Mouse (Mus musculus) CH12.LX (cell line): ENCODE data around the gene Mettl24. TPM values are rescaled to one million over a fixed set of nuclear protein-coding genes. Genes with fewer than 3 reads are reported as not detected.

ENCODE experiments used
- DNase-seq: peaks from one replicate; pipeline ENCODE4 v3.0.0-alpha.2; 2013; ENCODE audit errors: extremely low read depth
- H3K27ac ChIP-seq: 2 replicates; pipeline ENCODE4 v1.5.1; 2012; ENCODE audit warnings: low read depth, mild to moderate bottlenecking, control low read depth, moderate library complexity; ENCODE audit not compliant: insufficient read depth
- H3K27me3 ChIP-seq: replicated peaks from 2 replicates; pipeline ENCODE3; 2012; ENCODE audit warnings: inconsistent platforms
- H3K36me3 ChIP-seq, 2 experiments: replicated peaks in 1 of 2; 2 replicates each; pipeline versions ENCODE3 to v1.6.1; 2012; ENCODE audit warnings: inconsistent platforms in 1 of 2, low read length in 1 of 2, mild to moderate bottlenecking in 1 of 2, mixed read lengths in 1 of 2, moderate library complexity in 1 of 2; ENCODE audit not compliant: control insufficient read depth in 1 of 2, insufficient read depth in 1 of 2
- H3K4me1 ChIP-seq, 2 experiments: 2 replicates each; pipeline ENCODE4 v1.6.1; 2012; ENCODE audit warnings: inconsistent platforms in 1 of 2, moderate library complexity in 1 of 2; ENCODE audit not compliant: insufficient read depth in 2 of 2, control insufficient read depth in 1 of 2
- H3K4me2 ChIP-seq: 2 replicates; pipeline ENCODE4 v1.6.1; 2012; ENCODE audit warnings: low read depth, mild to moderate bottlenecking, control low read depth; ENCODE audit not compliant: poor library complexity, insufficient read depth, severe bottlenecking
- H3K4me3 ChIP-seq, 3 experiments: fragments of 150-350 bp in 1 of 3; sonication (generic) in 1 of 3; replicated peaks in 1 of 3; 2 replicates each; pipeline versions ENCODE3 to v1.5.1; 2011 to 2012; ENCODE audit warnings: low read depth in 2 of 3, low read length in 2 of 3, mild to moderate bottlenecking in 2 of 3, moderate library complexity in 2 of 3, control low read depth in 1 of 3, improper control_type of control experiment in 1 of 3, inconsistent platforms in 1 of 3, mixed read lengths in 1 of 3; ENCODE audit not compliant: poor library complexity in 1 of 3
- H3K79me2 ChIP-seq: replicated peaks from 2 replicates; pipeline ENCODE4 v1.6.1; 2012; ENCODE audit warnings: mild to moderate bottlenecking, moderate library complexity; ENCODE audit not compliant: control insufficient read depth, poor library complexity, insufficient read depth, severe bottlenecking; ENCODE audit errors: extremely low read depth
- H3K9ac ChIP-seq: 2 replicates; pipeline ENCODE4 v1.6.1; 2012; ENCODE audit warnings: low read depth, mild to moderate bottlenecking, control low read depth, moderate library complexity; ENCODE audit not compliant: insufficient read depth
- H3K9me3 ChIP-seq: replicated peaks from 2 replicates; pipeline ENCODE3; 2012; ENCODE audit warnings: low read length, inconsistent platforms, mixed read lengths
- CHD1 ChIP-seq: IDR thresholded peaks from 2 replicates; pipeline ENCODE4 v1.6.1; 2012; ENCODE audit warnings: low read depth, low read length, improper control_type of control experiment, inconsistent platforms
- CTCF ChIP-seq, 2 experiments: IDR thresholded peaks in 1 of 2; conservative IDR thresholded peaks in 1 of 2; 2 replicates each; pipeline ENCODE4 v1.5.1; 2011 to 2012; ENCODE audit warnings: low read depth in 2 of 2, low read length in 2 of 2, improper control_type of control experiment in 1 of 2, inconsistent platforms in 1 of 2, mild to moderate bottlenecking in 1 of 2, moderate library complexity in 1 of 2
- ELF1 ChIP-seq: IDR thresholded peaks from 2 replicates; pipeline ENCODE4 v1.6.1; 2014; ENCODE audit warnings: low read depth, mild to moderate bottlenecking, inconsistent platforms, low read length, improper control_type of control experiment
- ETS1 ChIP-seq: conservative IDR thresholded peaks from 2 replicates; pipeline ENCODE4 v1.6.1; 2012; ENCODE audit warnings: low read depth, mild to moderate bottlenecking, inconsistent platforms, low read length, improper control_type of control experiment, moderate library complexity
- HCFC1 ChIP-seq: IDR thresholded peaks from 2 replicates; pipeline ENCODE4 v1.6.1; 2012; ENCODE audit warnings: low read depth, mild to moderate bottlenecking, inconsistent platforms, low read length, improper control_type of control experiment
- IRF4 ChIP-seq: IDR thresholded peaks from 2 replicates; pipeline ENCODE4 v1.6.1; 2014; ENCODE audit warnings: low read depth, mild to moderate bottlenecking, inconsistent platforms, low read length, improper control_type of control experiment
- JUND ChIP-seq: conservative IDR thresholded peaks from 2 replicates; pipeline ENCODE4 v1.6.1; 2011; ENCODE audit warnings: low read depth, low read length, improper control_type of control experiment
- KAT2A ChIP-seq: IDR thresholded peaks from 2 replicates; pipeline ENCODE4 v1.6.1; 2012; ENCODE audit warnings: low read length, improper control_type of control experiment, inconsistent platforms; ENCODE audit not compliant: insufficient replicate concordance
- MAZ ChIP-seq: IDR thresholded peaks from 2 replicates; pipeline ENCODE4 v1.6.1; 2012; ENCODE audit warnings: low read depth, mild to moderate bottlenecking, inconsistent platforms, low read length, improper control_type of control experiment, moderate library complexity
- MYC ChIP-seq: IDR thresholded peaks from 2 replicates; pipeline ENCODE4 v1.6.1; 2011; ENCODE audit warnings: low read depth, mild to moderate bottlenecking, improper control_type of control experiment, low read length
- POLR2A ChIP-seq: IDR thresholded peaks from 2 replicates; pipeline ENCODE4 v1.6.1; 2011; ENCODE audit warnings: low read depth, mild to moderate bottlenecking, improper control_type of control experiment, low read length
- POLR2AphosphoS2 ChIP-seq: IDR thresholded peaks from 2 replicates; pipeline ENCODE4 v1.6.1; 2011; ENCODE audit warnings: low read depth, low read length, improper control_type of control experiment
- RCOR1 ChIP-seq: conservative IDR thresholded peaks from 2 replicates; pipeline ENCODE4 v1.6.1; 2012; ENCODE audit warnings: low read depth, mild to moderate bottlenecking, inconsistent platforms, low read length, improper control_type of control experiment
- SIN3A ChIP-seq: IDR thresholded peaks from 2 replicates; pipeline ENCODE4 v1.6.1; 2012; ENCODE audit warnings: low read length, improper control_type of control experiment, inconsistent platforms
- ZKSCAN1 ChIP-seq: IDR thresholded peaks from 2 replicates; pipeline ENCODE4 v1.6.1; 2012; ENCODE audit warnings: low read depth, inconsistent platforms, low read length, improper control_type of control experiment, borderline replicate concordance
- ZNF384 ChIP-seq: IDR thresholded peaks from 2 replicates; pipeline ENCODE4 v1.6.1; 2012; ENCODE audit warnings: low read depth, low read length, improper control_type of control experiment, inconsistent platforms
- dilution Hi-C: fragments of 300-500 bp; cut with MboI; formaldehyde crosslinking; loops from 2 replicates; pipeline ENCODE4 v1.14.3; 2020; ENCODE audit warnings: low sequenced_read_pairs; ENCODE audit not compliant: extremely low pct_unique_long_range_greater_than_20kb, extremely low pct_ligation_motif_present
- in situ Hi-C: fragments of 300-500 bp; cut with MboI; formaldehyde crosslinking; loops from 3 replicates; pipeline ENCODE4 v1.14.3; 2019; ENCODE audit warnings: low sequenced_read_pairs, low pct_ligation_motif_present, low pct_unique_long_range_greater_than_20kb, mixed read lengths
- polyA plus RNA-seq: library from polyadenylated mRNA; unstranded; fragments of >175 nt; gene quantifications from 2 replicates; pipeline ENCODE4 v1.2.1, GENCODE M21; 2012; ENCODE audit warnings: low read depth; ENCODE audit not compliant: insufficient read length
- total RNA-seq, 2 experiments: library from RNA; depleted of rRNA; stranded (reverse); fragments of 300-350 nt in 1 of 2; fragments of >200 nt in 1 of 2; gene quantifications; 2 replicates each; pipeline ENCODE4 v1.2.3; 2012 to 2014

Mettl24 gene
- total and polyA plus RNA-seq, 3 experiments: not detected

- peaks cover 3% of the 10 kb centered on the region for H3K9me3 ChIP-seq
- TF ChIP-seq CTCF (conservative IDR thresholded peaks at IDR 0.05 in 1 of 2, IDR thresholded peaks at IDR 0.05 in 1 of 2; ENCODE audit: low read depth in 2 of 2, low read length in 2 of 2) (no peak), MYC (no peak), ETS1 (no peak), POLR2A (no peak), ZKSCAN1 (no peak), KAT2A (no peak), JUND (no peak), RCOR1 (no peak), ZNF384 (no peak), POLR2AphosphoS2 (no peak), ELF1 (no peak), HCFC1 (no peak), MAZ (no peak), SIN3A (no peak)
- H3K4me3 ChIP-seq: no peak overlapping the region
- no peaks in the 10 kb centered on the region for H3K36me3 ChIP-seq
- DNase-seq: no peak
- H3K4me1 ChIP-seq: peaks cover 2 to 25% of the 10 kb centered on the region in 2 experiments; a peak in 3 of 4 replicates
- no peaks in the 10 kb centered on the region for H3K79me2 ChIP-seq
- H3K27me3 ChIP-seq: no peaks in the 10 kb centered on the region
- dilution Hi-C loops (no loop called here), in situ Hi-C loops (no loop called here)
- no peak overlapping the region for H3K27ac ChIP-seq
- H3K9ac ChIP-seq: no peak overlapping the region
- H3K4me2 ChIP-seq: no peak overlapping the region
Measured at GRCm38 (mm10) chr10:40638276-40638675, 44.8 kb upstream of the Mettl24 start.

GRCm38 (mm10) chr10:40638823-40639819 is 44.0 kb upstream of the Mettl24 start:
- Histone ChIP-seq H3K4me2 (no peak overlapping the region), H3K79me2 (no peaks in the 10 kb centered on the region), H3K4me3 (no peak overlapping the region), H3K27ac (no peak overlapping the region), H3K27me3 (no peaks in the 10 kb centered on the region), H3K4me1 (peaks cover 2 to 29% of the 10 kb centered on the region in 2 experiments; a peak in 3 of 4 replicates), H3K9me3 (peaks cover 3% of the 10 kb centered on the region), H3K9ac (no peak overlapping the region), H3K36me3 (no peaks in the 10 kb centered on the region)
- in situ Hi-C loops: no loop called here
- dilution Hi-C loops: no loop called here
- DNase-seq: no peak
- no peak for TF ChIP-seq CHD1
- no peak for TF ChIP-seq SIN3A
- TF ChIP-seq JUND: no peak
- TF ChIP-seq ZNF384: no peak
- no peak for TF ChIP-seq IRF4
